Mouse (Mus musculus) brain, embryonic 14.5 days (tissue): ENCODE measurements at regions not wholly inside any gene's neighbourhood (a gene's known extent, or its start where the extent isn't known, plus 50 kb on each side); places are given as distances from the start of the nearest gene placed in this dataset.
A peak's percentile ranks its signal among the peaks of the same experiment; 100 is the strongest.

ENCODE experiments used
- DNase-seq: peaks from one replicate; pipeline ENCODE4 v3.0.0-alpha.2; 2011; ENCODE audit warnings: low read depth
- CTCF ChIP-seq: fragments of 200-500 bp; IDR thresholded peaks from 2 replicates; pipeline ENCODE4 v1.5.1; 2012; ENCODE audit warnings: inconsistent platforms, mild to moderate bottlenecking, moderate library complexity, borderline replicate concordance; ENCODE audit not compliant: insufficient read depth, insufficient read length; ENCODE audit errors: extremely low read depth
- POLR2A ChIP-seq: fragments of 200-500 bp; IDR thresholded peaks from 2 replicates; pipeline ENCODE4 v1.6.1; 2012; ENCODE audit warnings: mild to moderate bottlenecking, inconsistent platforms, borderline replicate concordance; ENCODE audit not compliant: poor library complexity, insufficient read depth, insufficient read length, severe bottlenecking; ENCODE audit errors: extremely low read depth

GRCm38 (mm10) chr12:118521329-118521728 lies 220.1 kb upstream of the Sp4 start:
- TF ChIP-seq POLR2A (no peak), CTCF (no peak)
- peak; percentile 69 for DNase-seq

GRCm38 (mm10) chr12:118519801-118520327 lies 218.6 kb upstream of the Sp4 start:
- TF ChIP-seq POLR2A (no peak), CTCF (no peak)

GRCm38 (mm10) chr12:118510989-118511388 lies 209.7 kb upstream of the Sp4 start:
- DNase-seq, result no peak
- TF ChIP-seq POLR2A, result no peak

More at GRCm38 (mm10) chr12:118519801-118520327, 218.6 kb upstream of the Sp4 start:
- DNase-seq, result no peak

- no peak for DNase-seq
- TF ChIP-seq CTCF (no peak), POLR2A (no peak)
Observed at GRCm38 (mm10) chr12:118508972-118509917, 208.0 kb upstream of the Sp4 start.

GRCm38 (mm10) chr12:118500392-118500791 lies 199.2 kb upstream of the Sp4 start:
- peak; percentile 63 for DNase-seq
- TF ChIP-seq CTCF, result no peak
- TF ChIP-seq POLR2A, result no peak

GRCm38 (mm10) chr12:118488038-118488437 lies 186.8 kb upstream of the Sp4 start:
- DNase-seq, result peak; percentile 21
- TF ChIP-seq POLR2A (no peak), CTCF (no peak)

- no peak for DNase-seq
- no peak for TF ChIP-seq CTCF
- TF ChIP-seq POLR2A, result no peak
Observed at GRCm38 (mm10) chr12:118486434-118486833, 185.2 kb upstream of the Sp4 start.

- no peak for DNase-seq
- no peak for TF ChIP-seq CTCF
Observed at GRCm38 (mm10) chr12:118481347-118481746, 180.1 kb upstream of the Sp4 start.

GRCm38 (mm10) chr12:118474732-118475131 lies 173.5 kb upstream of the Sp4 start:
- DNase-seq, result peak; percentile 53
- TF ChIP-seq POLR2A (no peak), CTCF (no peak)

- no peak for DNase-seq
- TF ChIP-seq CTCF (no peak), POLR2A (no peak)
Observed at GRCm38 (mm10) chr12:118466837-118467236, 165.6 kb upstream of the Sp4 start.

- no peak for TF ChIP-seq POLR2A
- TF ChIP-seq CTCF, result peak; percentile 93
- DNase-seq, result peak; percentile 89
Observed at GRCm38 (mm10) chr12:118457493-118458408, 156.5 kb upstream of the Sp4 start.
